Mouse (Mus musculus) midbrain, postnatal 0 days (tissue): ENCODE data around the gene Ptpn1. TPM values are rescaled to one million over a fixed set of nuclear protein-coding genes. Genes with fewer than 3 reads are reported as not detected.

Experiments
- ATAC-seq: fragments of 200-750 bp; cut with Nextera tagmentation; 2 replicates; pipeline ENCODE4 v1.8.0; 2017; ENCODE audit warnings: moderate number of reproducible peaks, mild to moderate bottlenecking, moderate TSS enrichment, moderate library complexity; ENCODE audit not compliant: low FRiP score
- DNase-seq: peaks from one replicate; pipeline ENCODE4 v3.0.0-alpha.2; 2015; ENCODE audit warnings: low spot score
- H3K27ac ChIP-seq: fragments of 300-500 bp; sonication (generic); 2 replicates; pipeline ENCODE4 v1.5.1; 2014; ENCODE audit warnings: low read depth, mild to moderate bottlenecking, low read length, mixed read lengths
- H3K27me3 ChIP-seq: fragments of 300-500 bp; sonication (generic); 2 replicates; pipeline ENCODE4 v1.6.1; 2014; ENCODE audit warnings: low read length, control low read depth, mixed read lengths; ENCODE audit not compliant: insufficient read depth
- H3K36me3 ChIP-seq: fragments of 300-500 bp; sonication (generic); 2 replicates; pipeline ENCODE4 v1.6.1; 2014; ENCODE audit warnings: low read length, control low read depth, mixed read lengths; ENCODE audit not compliant: insufficient read depth
- H3K4me1 ChIP-seq: fragments of 300-500 bp; sonication (generic); 2 replicates; pipeline ENCODE4 v1.6.1; 2014; ENCODE audit warnings: mild to moderate bottlenecking, control low read depth, antibody characterized with exemption, low read length, mixed read lengths; ENCODE audit not compliant: insufficient read depth
- H3K4me2 ChIP-seq: fragments of 300-500 bp; sonication (generic); 2 replicates; pipeline ENCODE4 v1.6.1; 2014; ENCODE audit warnings: low read depth, mild to moderate bottlenecking, low read length, mixed read lengths; ENCODE audit not compliant: poor library complexity, severe bottlenecking
- H3K4me3 ChIP-seq: fragments of 300-500 bp; sonication (generic); 2 replicates; pipeline ENCODE4 v1.5.1; 2014; ENCODE audit warnings: low read depth, mild to moderate bottlenecking, low read length, moderate library complexity
- H3K9ac ChIP-seq: fragments of 300-500 bp; sonication (generic); replicated peaks from 2 replicates; pipeline ENCODE4 v1.6.1; 2014; ENCODE audit warnings: mild to moderate bottlenecking, low read length, moderate library complexity, mixed read lengths; ENCODE audit not compliant: poor library complexity, severe bottlenecking
- H3K9me3 ChIP-seq: fragments of 300-500 bp; sonication (generic); 2 replicates; pipeline ENCODE4 v1.6.1; 2016; ENCODE audit warnings: low read length, control low read depth
- CTCF ChIP-seq: IDR thresholded peaks from 2 replicates; pipeline ENCODE4 v1.5.1; 2016; ENCODE audit warnings: antibody characterized with exemption, mild to moderate bottlenecking
- WGBS: fragments of 180-500 bp; shearing (Covaris S2); extraction: QIAGEN DNeasy Blood & Tissue Kit; methylation state at CpG from one replicate; pipeline ENCODE4 v1.1.7; 2014; 5-methylcytosine and 5-hydroxymethylcytosine counted together
- polyA plus RNA-seq: library from polyadenylated mRNA; unstranded; fragments of >200 nt; fragmentation: Nextera tagmentation; extraction: Ambion mirVana; gene quantifications from 2 replicates; pipeline ENCODE4 v1.2.1, GENCODE M21; 2015
- total RNA-seq: library from RNA; depleted of rRNA; stranded (reverse); fragments of >200 nt; gene quantifications from 2 replicates; pipeline ENCODE4 v1.2.3, GENCODE M21; 2014

Ptpn1 gene
- total and polyA plus RNA-seq, 2 experiments from 2014 or later: 42.7 to 59.1 TPM

DNA sequence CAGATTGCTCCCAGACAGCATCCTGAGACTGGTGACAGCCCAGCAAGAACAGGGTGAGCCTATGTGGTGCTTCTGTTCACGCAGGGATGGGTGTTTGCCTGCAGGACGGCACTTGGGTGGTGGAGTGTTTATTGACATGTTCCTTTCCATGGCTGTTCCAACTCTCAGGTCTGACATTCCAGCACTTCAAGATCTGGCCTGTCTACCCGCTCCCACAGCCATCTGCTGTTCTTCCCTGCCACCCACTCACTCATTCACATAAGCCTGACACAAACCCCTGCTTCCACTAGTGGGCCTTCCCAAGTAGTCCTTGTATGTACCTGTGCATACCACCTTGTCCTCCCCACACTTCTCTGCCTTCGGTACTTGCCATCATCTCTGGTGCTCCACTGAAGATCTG lies 31.3 kb downstream of the Ptpn1 start:
- Histone ChIP-seq H3K4me1 (no peaks in the 10 kb centered on the region), H3K4me3 (no peak overlapping the region), H3K9me3 (no peaks in the 10 kb centered on the region), H3K4me2 (no peak overlapping the region), H3K27me3 (no peaks in the 10 kb centered on the region), H3K9ac (no peak overlapping the region), H3K27ac (no peak overlapping the region), H3K36me3 (peaks cover 48% of the 10 kb centered on the region)
- 95% methylated on average over 4 of the region's 4 CpGs for WGBS
- DNase-seq (no peak), ATAC-seq (no peak)
- no peak for TF ChIP-seq CTCF

DNA sequence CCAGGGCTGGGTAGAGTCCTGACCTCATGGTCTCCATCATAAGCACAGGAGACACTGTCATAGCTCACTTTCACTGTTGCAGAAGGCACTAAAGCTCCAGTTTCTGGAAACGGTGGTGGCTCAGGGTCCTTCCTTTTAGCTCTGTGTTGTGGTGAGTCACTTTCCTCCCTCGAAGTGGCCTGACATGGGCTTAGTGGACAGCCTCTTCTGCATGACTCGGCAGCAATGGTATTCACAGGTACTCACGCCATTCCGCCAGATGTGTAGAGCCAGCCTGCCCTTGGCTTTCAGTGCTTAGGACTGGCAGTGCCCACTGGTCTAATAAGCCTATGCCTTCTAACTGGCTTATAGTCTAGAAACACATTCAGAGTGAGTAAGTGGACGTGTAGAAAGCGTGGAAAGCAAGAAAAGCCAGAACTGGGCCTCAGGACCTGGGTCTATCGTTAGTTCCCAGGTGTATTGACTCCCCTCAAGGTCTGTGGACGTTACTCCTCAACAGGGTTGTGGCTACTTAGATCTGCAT lies 32.0 kb downstream of the Ptpn1 start:
- Histone ChIP-seq H3K36me3 (peaks cover 53% of the 10 kb centered on the region), H3K27me3 (no peaks in the 10 kb centered on the region), H3K4me1 (no peaks in the 10 kb centered on the region), H3K27ac (no peak overlapping the region), H3K4me3 (no peak overlapping the region), H3K4me2 (no peak overlapping the region), H3K9ac (no peak overlapping the region), H3K9me3 (no peaks in the 10 kb centered on the region)
- no peak for DNase-seq
- no peak for TF ChIP-seq CTCF
- WGBS: 90% methylated on average over 9 of the region's 9 CpGs
- ATAC-seq: no peak

DNA sequence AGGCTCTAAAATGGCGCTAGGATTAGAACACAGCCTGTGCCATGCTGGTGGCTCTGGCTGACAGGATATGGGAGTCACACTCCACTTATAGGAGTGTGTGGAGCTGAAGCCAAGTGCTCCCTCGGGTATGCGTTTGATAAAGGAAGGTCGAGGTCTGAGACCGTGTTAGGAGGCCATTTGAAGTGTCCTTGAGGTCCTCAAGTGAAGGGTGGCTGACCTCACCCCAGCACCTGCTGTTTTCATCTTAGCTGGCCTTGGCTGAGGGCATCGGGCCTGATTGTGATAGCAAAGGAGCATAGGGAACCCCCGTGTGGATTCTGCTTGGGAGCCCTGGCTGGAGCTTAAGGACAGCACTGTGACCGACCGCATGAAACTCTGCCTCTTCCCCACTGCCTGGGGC lies 32.5 kb downstream of the Ptpn1 start:
- no peak overlapping the region for H3K9ac ChIP-seq
- no peak for ATAC-seq
- no peaks in the 10 kb centered on the region for H3K4me1 ChIP-seq
- peaks cover 56% of the 10 kb centered on the region for H3K36me3 ChIP-seq
- no peaks in the 10 kb centered on the region for H3K9me3 ChIP-seq
- WGBS: 97% methylated on average over 9 of the region's 9 CpGs
- TF ChIP-seq CTCF: no peak
- no peak for DNase-seq
- no peaks in the 10 kb centered on the region for H3K27me3 ChIP-seq
- no peak overlapping the region for H3K4me2 ChIP-seq
- H3K27ac ChIP-seq: no peak overlapping the region
- no peak overlapping the region for H3K4me3 ChIP-seq

DNA sequence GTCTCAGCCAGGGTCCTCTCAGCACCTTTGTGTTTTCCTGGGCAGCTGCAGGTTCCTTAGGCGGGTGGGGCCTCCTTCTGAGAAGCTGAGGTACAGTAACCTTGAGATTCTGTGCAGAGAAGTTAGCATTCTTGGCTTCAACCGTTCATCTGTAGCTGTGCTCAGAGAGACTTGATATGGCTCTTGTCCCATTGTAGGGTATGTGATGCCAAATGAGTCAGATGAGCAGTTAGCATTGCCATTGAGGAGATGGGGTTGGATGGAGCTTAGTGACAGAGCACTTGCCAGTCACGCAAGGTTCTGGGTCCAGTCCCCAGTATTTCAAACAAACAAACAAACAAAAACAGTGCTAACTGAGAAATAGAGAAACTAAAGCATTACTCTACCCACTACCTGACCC lies 34.1 kb downstream of the Ptpn1 start:
- peaks cover 70% of the 10 kb centered on the region for H3K36me3 ChIP-seq
- H3K4me2 ChIP-seq: no peak overlapping the region
- no peak overlapping the region for H3K4me3 ChIP-seq
- 95% methylated on average over 3 of the region's 3 CpGs for WGBS
- no peak for DNase-seq
- no peaks in the 10 kb centered on the region for H3K27me3 ChIP-seq
- TF ChIP-seq CTCF: no peak
- no peaks in the 10 kb centered on the region for H3K4me1 ChIP-seq
- H3K9ac ChIP-seq: no peak overlapping the region
- no peak for ATAC-seq
- no peaks in the 10 kb centered on the region for H3K9me3 ChIP-seq
- H3K27ac ChIP-seq: no peak overlapping the region

DNA sequence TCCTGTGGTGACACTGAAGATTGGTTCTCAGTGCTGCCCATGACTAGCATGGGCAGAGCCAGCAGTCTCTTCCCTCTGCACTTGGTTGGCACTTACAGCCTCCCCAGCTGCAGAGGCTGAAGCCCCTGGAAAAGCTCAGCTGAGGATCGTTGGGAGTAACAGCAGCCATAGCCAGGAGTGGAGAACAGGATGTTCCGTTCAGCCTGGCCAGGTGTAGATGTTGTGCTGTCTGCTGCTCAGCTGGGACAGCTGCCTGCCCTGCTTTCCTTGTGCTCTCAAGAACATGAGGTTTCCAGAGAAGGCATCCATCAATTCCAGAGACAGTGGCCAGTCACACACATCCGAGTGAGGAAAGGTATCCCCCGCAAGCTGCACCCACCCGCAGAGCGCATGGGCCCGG lies 36.6 kb downstream of the Ptpn1 start:
- ATAC-seq: no peak
- 97% methylated on average over 7 of the region's 7 CpGs for WGBS
- no peaks in the 10 kb centered on the region for H3K4me1 ChIP-seq
- no peak overlapping the region for H3K27ac ChIP-seq
- H3K9me3 ChIP-seq: no peaks in the 10 kb centered on the region
- H3K4me3 ChIP-seq: no peak overlapping the region
- peaks cover 87% of the 10 kb centered on the region for H3K36me3 ChIP-seq
- DNase-seq: no peak
- H3K9ac ChIP-seq: no peak overlapping the region
- TF ChIP-seq CTCF: no peak
- no peak overlapping the region for H3K4me2 ChIP-seq
- no peaks in the 10 kb centered on the region for H3K27me3 ChIP-seq

DNA sequence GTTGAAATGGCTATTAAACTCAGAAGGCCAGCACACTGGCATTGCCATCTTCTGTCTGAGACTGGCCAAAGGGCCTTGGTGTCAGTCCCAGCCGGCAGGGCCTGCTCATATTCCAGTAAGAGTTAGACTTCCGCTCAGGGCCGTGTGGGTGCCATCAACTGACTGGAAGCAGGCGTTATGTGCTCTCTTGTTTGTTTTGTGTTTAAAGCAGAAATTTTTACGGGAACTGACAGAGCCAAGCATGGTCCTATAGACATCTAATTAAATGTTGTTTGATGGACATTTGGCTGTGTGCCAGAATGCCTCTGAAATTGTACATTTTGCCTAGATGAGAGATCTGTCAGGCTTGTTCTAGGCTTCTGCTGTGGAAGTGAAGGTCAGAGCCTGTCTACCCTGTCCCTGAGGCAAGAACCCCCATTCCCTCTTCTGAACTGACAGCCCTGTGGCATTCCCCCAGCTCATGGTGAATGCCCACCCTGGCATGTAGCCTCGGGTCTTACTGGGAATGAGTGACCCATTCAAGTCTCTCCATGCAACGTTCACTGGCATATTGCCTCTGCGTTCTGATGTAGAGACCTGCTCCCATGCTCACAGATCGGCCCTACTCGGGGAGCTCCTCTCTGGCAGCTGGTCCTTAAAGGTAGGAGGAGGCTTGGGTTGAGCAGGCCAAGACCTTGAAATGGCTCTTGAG lies 38.1 kb downstream of the Ptpn1 start:
- TF ChIP-seq CTCF: no peak
- H3K27ac ChIP-seq: no peak overlapping the region
- ATAC-seq (no peak), DNase-seq (peak; percentile 61)
- no peak overlapping the region for H3K9ac ChIP-seq
- no peaks in the 10 kb centered on the region for H3K4me1 ChIP-seq
- peaks cover 87% of the 10 kb centered on the region for H3K36me3 ChIP-seq
- no peak overlapping the region for H3K4me2 ChIP-seq
- 74% methylated on average over 10 of the region's 10 CpGs for WGBS
- no peak overlapping the region for H3K4me3 ChIP-seq
- H3K9me3 ChIP-seq: no peaks in the 10 kb centered on the region
- H3K27me3 ChIP-seq: no peaks in the 10 kb centered on the region
